Mouse (Mus musculus): Measurements from ENCODE around the gene Suox. TPM values are rescaled to one million over a fixed set of nuclear protein-coding genes. Genes with fewer than 3 reads are reported as not detected.
"Not testable (repeated sequence)": the region's sequence is repeated elsewhere in the genome, so short reads cannot be mapped to it uniquely, and the experiment has no call there.

Suox gene
- total RNA-seq, 2 experiments from 2014 or later, result 9.5 to 11.9 TPM

DNA sequence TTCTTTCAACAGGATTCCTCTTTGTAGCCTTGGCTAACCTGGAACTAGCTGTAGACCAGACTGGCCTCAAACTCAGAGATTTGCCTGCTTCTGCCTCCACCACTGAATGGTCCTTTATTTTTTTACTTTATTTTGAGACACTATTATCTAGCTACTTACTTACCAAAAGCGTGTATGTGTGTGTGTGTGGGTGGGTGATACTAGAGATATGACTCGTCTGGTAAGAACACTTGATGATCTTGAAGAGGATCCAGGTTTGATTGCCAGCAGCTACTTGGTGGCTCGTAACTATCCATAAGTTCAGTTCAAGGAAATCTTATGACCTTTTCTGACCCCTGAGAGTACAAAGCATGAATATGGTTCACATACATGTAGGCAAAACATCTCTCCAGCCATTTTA is 8.6 kb downstream of the Suox start:
- no peak for DNase-seq (ENCODE audit: low spot score in 2 of 2)

DNA sequence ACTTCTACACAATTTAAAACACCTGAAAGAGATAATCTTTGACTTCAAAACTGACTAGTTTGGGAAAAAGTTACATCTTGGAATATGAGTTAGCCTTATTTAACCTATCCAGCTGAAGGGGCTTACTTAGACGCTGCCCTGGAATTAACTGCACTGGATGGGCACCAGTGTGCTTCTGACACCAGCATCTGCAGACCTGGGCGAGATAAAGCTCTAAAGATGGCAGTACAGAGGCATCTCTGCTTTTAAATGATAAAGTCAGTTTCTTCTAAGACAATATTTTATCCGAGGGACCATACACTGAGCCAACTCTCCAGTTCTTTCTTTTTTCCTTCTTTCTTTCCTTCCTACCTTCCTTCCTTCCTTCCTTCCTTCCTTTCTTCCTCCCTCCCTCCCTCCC is 9.1 kb downstream of the Suox start:
- no peak for DNase-seq (ENCODE audit: low spot score in 2 of 2)

GRCm38 (mm10) chr10:128663441-128664220 is 10.2 kb downstream of the Suox start:
- no peak for DNase-seq (ENCODE audit: low spot score in 2 of 2)

DNA sequence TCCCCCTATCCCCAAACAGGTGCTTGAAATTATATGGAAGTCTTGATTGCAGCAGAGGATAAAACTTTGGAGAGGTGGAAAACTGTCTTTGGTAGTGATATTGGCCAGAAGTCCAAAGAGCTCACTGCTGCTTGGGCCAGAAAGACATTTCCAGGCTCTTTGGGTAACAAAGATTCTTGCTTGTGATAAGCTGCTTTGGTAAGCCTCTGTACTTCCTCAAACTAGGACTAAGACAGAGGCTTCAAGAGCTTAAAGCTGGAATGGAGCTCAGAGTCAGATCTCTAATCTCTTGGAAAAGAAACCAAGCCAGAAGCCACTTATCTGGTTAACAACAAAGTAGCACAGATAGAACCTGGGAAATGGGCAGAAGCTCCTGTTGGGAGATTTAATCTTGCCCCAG is 11.4 kb downstream of the Suox start:
- no peak for DNase-seq (ENCODE audit: low spot score in 2 of 2)

GRCm38 (mm10) chr10:128659490-128659889 is 14.4 kb downstream of the Suox start:
- no peak for DNase-seq (ENCODE audit: low spot score in 2 of 2)

DNA sequence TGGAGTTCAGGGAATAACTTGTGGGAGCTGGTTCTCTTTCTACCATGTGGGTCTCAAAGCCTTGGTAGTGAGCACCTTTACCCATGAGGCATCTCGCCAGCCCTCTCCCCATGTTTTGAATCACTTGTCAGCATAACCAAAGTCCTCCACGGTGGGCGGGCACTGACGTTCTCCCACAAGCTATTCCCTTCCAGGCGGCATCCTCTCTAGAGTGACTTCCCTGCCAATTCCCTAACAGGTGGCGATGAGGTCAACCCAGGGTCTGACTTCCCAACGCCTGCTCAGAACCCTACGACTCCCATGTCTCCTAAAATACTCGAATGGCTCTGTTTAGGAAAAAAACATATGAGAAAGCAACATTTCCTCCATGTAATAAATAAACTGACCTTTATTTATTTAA is 16.0 kb downstream of the Suox start:
- DNase-seq (ENCODE audit: low spot score in 2 of 2), result no peak

DNA sequence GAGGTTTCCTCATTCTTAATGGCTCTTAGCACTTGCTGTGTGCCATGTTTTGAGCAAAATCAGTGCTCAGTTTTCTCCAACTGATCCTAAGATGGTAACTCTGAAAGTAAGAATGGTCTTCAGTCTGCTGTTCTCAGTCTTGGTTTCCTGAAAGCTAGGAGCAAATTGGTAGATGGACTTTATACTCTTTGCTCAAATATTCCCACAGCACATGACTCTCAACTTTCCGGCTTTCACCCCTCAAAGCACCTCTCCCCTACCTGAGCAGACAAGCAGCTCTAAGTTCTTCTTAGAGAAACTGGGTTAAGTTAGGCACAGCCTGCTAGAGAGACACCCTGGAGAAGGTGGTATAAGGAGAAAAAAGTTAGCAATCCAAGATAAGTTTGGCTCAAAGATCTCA is 17.1 kb downstream of the Suox start:
- DNase-seq (ENCODE audit: low spot score in 2 of 2), result no peak

DNA sequence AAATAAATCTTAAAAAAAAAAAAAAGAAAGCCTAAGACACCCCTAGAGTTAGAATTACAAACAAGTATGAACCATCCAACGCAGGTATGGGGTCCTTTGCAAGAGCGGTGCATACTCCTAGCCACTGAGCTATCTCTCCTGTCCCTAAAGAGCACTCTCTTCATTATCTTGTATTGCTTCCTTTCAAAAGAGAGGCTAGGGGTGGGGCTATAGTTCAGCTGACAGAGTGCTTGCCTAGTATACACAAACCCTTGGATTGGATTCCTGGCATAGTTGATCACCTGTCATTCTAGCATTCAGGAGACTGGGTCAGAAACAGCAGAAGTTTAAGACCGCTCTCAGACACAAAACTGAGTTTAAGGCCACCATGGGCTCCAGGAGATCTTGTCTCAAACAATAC is 18.6 kb downstream of the Suox start:
- DNase-seq (ENCODE audit: low spot score in 2 of 2), result no peak

DNA sequence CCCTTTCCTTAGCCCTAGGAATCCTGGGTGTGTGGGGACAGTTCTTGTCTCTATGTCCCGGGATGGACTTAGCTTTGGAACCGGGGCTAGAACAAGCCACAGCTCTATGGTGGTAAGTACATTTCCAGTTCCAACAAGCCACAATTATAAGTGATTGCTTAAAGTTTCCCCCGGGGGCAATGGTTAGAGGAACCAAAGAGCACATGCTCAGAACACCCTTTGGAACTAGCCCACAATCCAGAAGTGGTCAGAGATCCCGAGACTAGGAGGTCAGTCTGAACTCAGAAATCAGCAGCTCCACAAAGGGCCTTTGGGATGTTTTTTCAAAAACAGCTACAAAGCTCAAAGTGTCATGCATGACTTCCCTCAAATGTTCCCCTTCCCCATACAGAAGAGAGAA is 20.0 kb downstream of the Suox start:
- no peak for DNase-seq (ENCODE audit: low spot score in 2 of 2)

- peak; percentile 58 to 68 for DNase-seq (ENCODE audit: low spot score in 2 of 2)
These were observed 27.5 kb downstream of the Suox start for GRCm38 (mm10) chr10:128646139-128647089.

GRCm38 (mm10) chr10:128645111-128646011 is 28.5 kb downstream of the Suox start, which contains the start of gene Ikzf4:
Gene Ikzf4 (minus strand): TSS chr10:128645991.
- DNase-seq (ENCODE audit: low spot score in 2 of 2), result peak; percentile 58 to 60

GRCm38 (mm10) chr10:128642749-128643148 is 31.1 kb downstream of the Suox start:
- DNase-seq (ENCODE audit: low spot score in 2 of 2), result no peak

DNA sequence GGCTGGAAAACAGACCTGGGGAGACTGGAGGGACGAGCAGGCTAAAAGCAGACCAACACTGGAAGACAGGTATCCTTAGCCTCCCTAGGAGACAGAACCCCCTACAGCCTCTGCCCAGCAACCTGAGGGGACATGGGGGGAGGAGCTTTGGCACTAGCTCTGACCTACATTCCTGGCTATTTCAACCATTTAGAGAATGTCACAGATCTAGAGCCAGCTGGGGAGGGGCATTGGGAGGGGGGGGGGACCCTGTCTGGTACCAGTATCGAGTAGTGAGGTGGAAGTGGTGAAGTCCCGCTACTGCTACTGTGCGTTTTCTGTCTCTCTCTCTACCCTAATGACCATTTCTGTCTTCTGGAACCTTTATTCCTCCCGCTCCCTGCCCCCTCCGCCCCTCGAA is 32.0 kb downstream of the Suox start:
- no peak for DNase-seq (ENCODE audit: low spot score in 2 of 2)

DNA sequence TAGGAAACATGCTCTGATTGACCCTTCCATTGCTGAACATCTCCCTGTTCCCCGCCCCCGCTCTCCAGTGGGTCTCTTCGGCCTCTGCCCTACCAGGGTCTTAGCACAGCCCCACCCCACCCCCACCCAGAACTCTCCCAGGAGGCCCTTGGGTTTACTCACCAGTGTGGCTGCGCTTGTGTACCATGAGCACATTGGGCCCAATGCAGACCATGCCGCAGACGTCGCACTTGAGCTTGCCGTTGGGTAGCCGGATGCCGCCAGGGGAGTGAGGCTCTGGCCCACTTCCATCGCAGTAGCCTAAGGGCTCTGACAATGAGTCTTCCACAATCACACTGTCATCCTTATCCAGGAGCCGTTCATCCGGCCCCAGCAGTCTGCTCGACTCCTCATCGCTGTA is 33.0 kb downstream of the Suox start:
- DNase-seq (ENCODE audit: low spot score in 2 of 2), result no peak

DNA sequence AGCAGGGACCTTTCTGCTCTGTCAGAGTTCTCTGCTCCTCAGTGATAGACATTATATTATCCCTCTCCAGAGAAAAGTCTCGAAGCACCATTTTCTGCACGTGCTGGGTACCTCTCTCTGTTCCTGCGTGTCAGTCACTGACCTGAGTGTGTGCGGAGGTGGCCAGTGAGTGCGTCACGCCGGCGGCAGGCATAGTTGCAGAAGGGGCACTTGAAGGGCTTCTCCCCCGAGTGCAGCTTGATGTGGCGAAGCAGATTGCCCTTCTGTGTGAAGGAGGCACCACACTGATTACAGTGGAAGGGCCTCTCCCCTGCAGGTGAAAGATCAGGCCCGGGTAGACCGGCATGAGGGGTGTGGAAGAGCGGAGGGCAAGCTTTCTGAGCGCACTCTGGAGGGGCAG is 33.9 kb downstream of the Suox start:
- no peak for DNase-seq (ENCODE audit: low spot score in 2 of 2)

DNA sequence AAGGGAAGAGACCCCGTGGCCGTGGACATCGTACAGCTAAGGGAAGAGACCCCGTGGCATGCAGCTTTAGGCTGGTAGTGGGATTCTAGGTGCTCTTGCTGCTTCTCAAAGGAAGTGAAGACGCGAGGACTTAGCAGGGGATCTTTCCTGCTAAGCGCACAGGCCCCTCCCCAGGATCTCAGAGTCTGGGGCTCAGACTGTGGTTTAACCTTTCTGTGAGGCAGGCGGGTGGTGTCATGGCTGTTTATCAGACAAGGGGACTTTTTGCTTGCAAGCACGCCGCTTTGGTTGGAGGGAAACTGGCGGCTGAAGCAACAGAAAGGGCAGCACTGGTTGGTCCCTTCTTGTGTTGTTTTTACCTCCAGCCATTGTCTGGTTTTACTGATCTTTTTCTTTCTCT is 36.9 kb downstream of the Suox start:
- DNase-seq (ENCODE audit: low spot score in 2 of 2), result no peak

GRCm38 (mm10) chr10:128636561-128636960 is 37.3 kb downstream of the Suox start:
- no peak for DNase-seq (ENCODE audit: low spot score in 2 of 2)

GRCm38 (mm10) chr10:128635697-128636096 is 38.2 kb downstream of the Suox start:
- no peak for DNase-seq (ENCODE audit: low spot score in 2 of 2)

GRCm38 (mm10) chr10:128631571-128631970 is 42.3 kb downstream of the Suox start:
- no peak for DNase-seq (ENCODE audit: low spot score in 2 of 2)

GRCm38 (mm10) chr10:128630306-128630705 is 43.6 kb downstream of the Suox start:
- not testable (repeated sequence) for DNase-seq (ENCODE audit: low spot score in 2 of 2)

GRCm38 (mm10) chr10:128629746-128630145 is 44.1 kb downstream of the Suox start:
- DNase-seq (ENCODE audit: low spot score in 2 of 2), result no peak
